Mouse (Mus musculus) thymus, adult 2 months (tissue): ENCODE measurements around the gene Prkrip1.

Source experiments
- CTCF ChIP-seq: fragments of 200-500 bp; IDR thresholded peaks from 2 replicates; pipeline ENCODE4 v1.5.1; 2012; ENCODE audit warnings: mild to moderate bottlenecking, control low read depth, low read length, moderate library complexity, borderline replicate concordance; ENCODE audit not compliant: control insufficient read depth, poor library complexity, insufficient read depth; ENCODE audit errors: extremely low read depth
- POLR2A ChIP-seq: fragments of 200-500 bp; IDR thresholded peaks from 2 replicates; pipeline ENCODE4 v1.6.1; 2012; ENCODE audit warnings: mild to moderate bottlenecking, low read length, control low read depth, moderate library complexity; ENCODE audit not compliant: control insufficient read depth, poor library complexity, insufficient read depth; ENCODE audit errors: extremely low read depth

- TF ChIP-seq CTCF = no peak
- TF ChIP-seq POLR2A = no peak
Observed at GRCm38 (mm10) chr5:136245541-136246451, 47.0 kb upstream of the Prkrip1 start.
